ENCODE assay signal across 11 mouse cellular contexts in the genomic region with DNA sequence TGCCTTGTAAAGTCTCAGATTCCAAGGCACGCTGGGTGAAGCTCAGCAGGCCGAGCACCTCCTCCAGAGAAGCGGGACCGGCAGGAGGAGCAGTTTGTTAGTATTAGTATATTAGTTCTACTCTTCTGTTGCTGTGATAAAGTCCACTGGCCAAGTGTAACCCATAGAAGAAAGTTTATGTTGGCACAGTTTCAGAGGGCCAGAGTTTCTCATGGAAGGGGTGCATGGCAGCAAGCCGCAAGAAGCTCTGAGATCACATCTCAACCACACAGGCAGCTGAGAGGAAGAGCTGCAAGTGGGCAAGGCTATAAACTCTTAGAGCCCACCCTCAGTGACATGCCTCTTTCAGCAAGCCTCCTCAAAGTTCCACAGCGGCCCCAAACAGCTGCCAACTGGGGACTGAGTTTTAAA. TPM values are rescaled to one million over a fixed set of nuclear protein-coding genes. Genes with fewer than 3 reads are reported as not detected.
DNase-seq lines count a peak whose midpoint lies in the region; ATAC-seq and TF ChIP-seq lines count a peak whose summit lies in the region.
"Had no signal": no experiment of that assay in that cellular context is flagged by ENCODE, and none has a peak within 500 bp of the region (broad histone marks: within the 10 kb centered on the region; RNA-seq: fewer than 3 reads in every experiment).

No protein-coding gene starts in this region.

- ATAC-seq in heart, embryonic 15.5 days (replicated peaks; ENCODE audit: insufficient number of reproducible peaks, insufficient read depth, low FRiP score, low read depth), result no peak
- ATAC-seq in stomach, postnatal 0 days (ENCODE audit: low FRiP score, low TSS enrichment), result peak; percentile 45; the same call in 1 of the 2 replicates
- no peak for ATAC-seq in forebrain, embryonic 14.5 days
- no peak for ATAC-seq in forebrain, embryonic 15.5 days (replicated peaks)

- H3K9ac ChIP-seq in heart, embryonic 15.5 days, result no peak overlapping the region
- no peak overlapping the region for H3K9ac ChIP-seq in stomach, postnatal 0 days (ENCODE audit: low read length)
- H3K9ac ChIP-seq in forebrain, embryonic 14.5 days (ENCODE audit: low read length), result no peak overlapping the region
- H3K9ac ChIP-seq in forebrain, embryonic 15.5 days (replicated peaks), result no peak overlapping the region
- H3K9ac ChIP-seq: hindbrain, embryonic 14.5 days; limb, embryonic 13.5 days had no signal

- peak; percentile 51 for TF ChIP-seq CTCF in stomach, postnatal 0 days (IDR thresholded peaks at IDR 0.05; ENCODE audit: low read depth)

- H3K4me1 ChIP-seq in heart, embryonic 15.5 days (replicated peaks), result peaks cover 8% of the 10 kb centered on the region
- H3K4me1 ChIP-seq in heart, embryonic 10.5 days, result peaks cover 18% of the 10 kb centered on the region
- no peaks in the 10 kb centered on the region for H3K4me1 ChIP-seq in stomach, postnatal 0 days (replicated peaks; ENCODE audit: control insufficient read depth, insufficient read depth)
- no peaks in the 10 kb centered on the region for H3K4me1 ChIP-seq in forebrain, embryonic 14.5 days (ENCODE audit: control insufficient read depth, insufficient read depth, low read length)
- H3K4me1 ChIP-seq in forebrain, embryonic 15.5 days, result no peaks in the 10 kb centered on the region
- H3K4me1 ChIP-seq: limb, embryonic 13.5 days had no signal

- peak overlapping the region; percentile 46 for H3K27ac ChIP-seq in heart, embryonic 15.5 days
- no peak overlapping the region for H3K27ac ChIP-seq in heart, embryonic 10.5 days
- no peak overlapping the region; the same call in 1 of the 2 replicates for H3K27ac ChIP-seq in stomach, postnatal 0 days (replicated peaks)
- no peak overlapping the region for H3K27ac ChIP-seq in forebrain, embryonic 14.5 days (ENCODE audit: low read depth, low read length)
- no peak overlapping the region for H3K27ac ChIP-seq in forebrain, embryonic 15.5 days (replicated peaks)
- H3K27ac ChIP-seq: hindbrain, embryonic 14.5 days; limb, embryonic 13.5 days had no signal

- WGBS in heart, embryonic 15.5 days, result 62% methylated on average over 6 of the region's 6 CpGs
- WGBS in heart, embryonic 10.5 days, result 74% methylated on average over 6 of the region's 6 CpGs
- WGBS in stomach, postnatal 0 days, result 58% methylated on average over 6 of the region's 6 CpGs
- WGBS in forebrain, embryonic 14.5 days, result 94% methylated on average over 6 of the region's 6 CpGs
- WGBS in forebrain, embryonic 15.5 days, result 89% methylated on average over 6 of the region's 6 CpGs

- TF ChIP-seq EP300 in stomach, postnatal 0 days (optimal IDR thresholded peaks at IDR 0.05), result no peak

- peaks cover 13% of the 10 kb centered on the region; the same call in 1 of the 2 replicates for H3K36me3 ChIP-seq in heart, embryonic 15.5 days
- peaks cover 42% of the 10 kb centered on the region for H3K36me3 ChIP-seq in heart, embryonic 10.5 days
- peaks cover 11% of the 10 kb centered on the region; the same call in 1 of the 2 replicates for H3K36me3 ChIP-seq in stomach, postnatal 0 days (ENCODE audit: control insufficient read depth, insufficient read depth, low read length)
- peaks cover 43% of the 10 kb centered on the region for H3K36me3 ChIP-seq in forebrain, embryonic 14.5 days (ENCODE audit: control insufficient read depth, insufficient read depth, low read length)
- H3K36me3 ChIP-seq in forebrain, embryonic 15.5 days, result peaks cover 34% of the 10 kb centered on the region

- no peak overlapping the region for H3K4me3 ChIP-seq in heart, embryonic 15.5 days
- H3K4me3 ChIP-seq in heart, embryonic 10.5 days, result no peak overlapping the region
- H3K4me3 ChIP-seq in stomach, postnatal 0 days (ENCODE audit: low read depth, low read length), result no peak overlapping the region
- no peak overlapping the region for H3K4me3 ChIP-seq in forebrain, embryonic 14.5 days (ENCODE audit: low read depth, low read length)
- H3K4me3 ChIP-seq in forebrain, embryonic 15.5 days, result no peak overlapping the region
- H3K4me3 ChIP-seq: limb, embryonic 13.5 days had no signal

- H3K27me3 ChIP-seq in heart, embryonic 15.5 days, result no peaks in the 10 kb centered on the region
- no peaks in the 10 kb centered on the region for H3K27me3 ChIP-seq in heart, embryonic 10.5 days (ENCODE audit: insufficient read depth, poor library complexity, severe bottlenecking)
- H3K27me3 ChIP-seq in stomach, postnatal 0 days (ENCODE audit: control insufficient read depth, insufficient read depth, low read length), result no peaks in the 10 kb centered on the region
- no peaks in the 10 kb centered on the region for H3K27me3 ChIP-seq in forebrain, embryonic 14.5 days (replicated peaks; ENCODE audit: control insufficient read depth, insufficient read depth, low read length)
- H3K27me3 ChIP-seq in forebrain, embryonic 15.5 days, result no peaks in the 10 kb centered on the region
- H3K27me3 ChIP-seq: limb, embryonic 13.5 days had no signal

- H3K4me2 ChIP-seq in heart, embryonic 15.5 days, result no peak overlapping the region
- H3K4me2 ChIP-seq in stomach, postnatal 0 days (replicated peaks; ENCODE audit: low read depth), result no peak overlapping the region
- no peak overlapping the region for H3K4me2 ChIP-seq in forebrain, embryonic 14.5 days (ENCODE audit: low read length)
- no peak overlapping the region for H3K4me2 ChIP-seq in forebrain, embryonic 15.5 days (replicated peaks)
- H3K4me2 ChIP-seq: hindbrain, embryonic 14.5 days; limb, embryonic 13.5 days had no signal

- no peak for DNase-seq in heart, embryonic 10.5 days (ENCODE audit: low spot score)
- DNase-seq in adipocyte (ENCODE audit: low spot score), result peak; percentile 55
- DNase-seq in lung, adult 18-20 months, result peak; percentile 33 to 62
- DNase-seq in stomach, postnatal 0 days (ENCODE audit: low spot score), result no peak
- no peak for DNase-seq in forebrain, embryonic 14.5 days (ENCODE audit: low spot score)
- no peak for DNase-seq in gastrocnemius, postnatal 25 days
- DNase-seq: cerebellum, postnatal 36 days had no signal

- no peaks in the 10 kb centered on the region for H3K9me3 ChIP-seq in heart, embryonic 15.5 days (replicated peaks)
- H3K9me3 ChIP-seq in heart, embryonic 10.5 days, result no peaks in the 10 kb centered on the region
- H3K9me3 ChIP-seq in stomach, postnatal 0 days (ENCODE audit: control insufficient read depth, low read length), result no peaks in the 10 kb centered on the region
- H3K9me3 ChIP-seq in forebrain, embryonic 14.5 days (replicated peaks; ENCODE audit: control insufficient read depth, low read length), result no peaks in the 10 kb centered on the region
- H3K9me3 ChIP-seq in forebrain, embryonic 15.5 days, result no peaks in the 10 kb centered on the region
- H3K9me3 ChIP-seq: limb, embryonic 13.5 days had no signal

RNA-seq across cellular contexts. Expression of gene Asxl1, which starts 11.8 kb away (rescaled TPM):
- polyA plus RNA-seq in heart, embryonic 15.5 days (2015; fragmentation: Nextera tagmentation; extraction: Ambion mirVana), result 9.8 and 12.5 TPM in 2 replicates
- polyA plus RNA-seq in heart, embryonic 10.5 days (2016; fragmentation: Nextera tagmentation; extraction: Ambion mirVana), result 9.2 and 9.6 TPM in 2 replicates
- polyA plus RNA-seq in stomach, postnatal 0 days (2015; fragmentation: Nextera tagmentation; extraction: Ambion mirVana), result 5.9 TPM in 2 replicates
- polyA plus RNA-seq in forebrain, embryonic 14.5 days (2014; fragmentation: Nextera tagmentation; extraction: Ambion mirVana), result 13.6 and 13.7 TPM in 2 replicates
- total RNA-seq in gastrocnemius, postnatal 25 days (2021), result 1 to 10 TPM; 7.3 to 8.5 TPM
- 13.1 and 17.1 TPM in 2 replicates for polyA plus RNA-seq in forebrain, embryonic 15.5 days (2015; fragmentation: Nextera tagmentation; extraction: Ambion mirVana)

RNA-seq across cellular contexts. Expression of gene Kif3b, which starts 42.6 kb away (rescaled TPM):
- polyA plus RNA-seq in heart, embryonic 15.5 days (2015; fragmentation: Nextera tagmentation; extraction: Ambion mirVana), result 3.9 and 5.8 TPM in 2 replicates
- 4.1 and 4.4 TPM in 2 replicates for polyA plus RNA-seq in heart, embryonic 10.5 days (2016; fragmentation: Nextera tagmentation; extraction: Ambion mirVana)
- polyA plus RNA-seq in stomach, postnatal 0 days (2015; fragmentation: Nextera tagmentation; extraction: Ambion mirVana), result 3.1 and 3.2 TPM in 2 replicates
- polyA plus RNA-seq in forebrain, embryonic 14.5 days (2014; fragmentation: Nextera tagmentation; extraction: Ambion mirVana), result 14.2 and 15.8 TPM in 2 replicates
- total RNA-seq in gastrocnemius, postnatal 25 days (2021), result 1 to 10 TPM; 3.4 to 4.0 TPM
- polyA plus RNA-seq in forebrain, embryonic 15.5 days (2015; fragmentation: Nextera tagmentation; extraction: Ambion mirVana), result 18.7 and 19.0 TPM in 2 replicates

Comparison
In these comparisons a context has a peak if more than half of its experiments do, and no peak if none do; other contexts are left out.
1. DNase-seq: peak in adipocyte (single experiment) and lung, adult 18-20 months (2 of 2); none in heart, embryonic 10.5 days (single experiment), stomach, postnatal 0 days (single experiment), forebrain, embryonic 14.5 days (single experiment) and gastrocnemius, postnatal 25 days (single experiment).